Mouse (Mus musculus): Measurements from ENCODE around the gene D330020A13Rik.

The D330020A13Rik gene

DNA sequence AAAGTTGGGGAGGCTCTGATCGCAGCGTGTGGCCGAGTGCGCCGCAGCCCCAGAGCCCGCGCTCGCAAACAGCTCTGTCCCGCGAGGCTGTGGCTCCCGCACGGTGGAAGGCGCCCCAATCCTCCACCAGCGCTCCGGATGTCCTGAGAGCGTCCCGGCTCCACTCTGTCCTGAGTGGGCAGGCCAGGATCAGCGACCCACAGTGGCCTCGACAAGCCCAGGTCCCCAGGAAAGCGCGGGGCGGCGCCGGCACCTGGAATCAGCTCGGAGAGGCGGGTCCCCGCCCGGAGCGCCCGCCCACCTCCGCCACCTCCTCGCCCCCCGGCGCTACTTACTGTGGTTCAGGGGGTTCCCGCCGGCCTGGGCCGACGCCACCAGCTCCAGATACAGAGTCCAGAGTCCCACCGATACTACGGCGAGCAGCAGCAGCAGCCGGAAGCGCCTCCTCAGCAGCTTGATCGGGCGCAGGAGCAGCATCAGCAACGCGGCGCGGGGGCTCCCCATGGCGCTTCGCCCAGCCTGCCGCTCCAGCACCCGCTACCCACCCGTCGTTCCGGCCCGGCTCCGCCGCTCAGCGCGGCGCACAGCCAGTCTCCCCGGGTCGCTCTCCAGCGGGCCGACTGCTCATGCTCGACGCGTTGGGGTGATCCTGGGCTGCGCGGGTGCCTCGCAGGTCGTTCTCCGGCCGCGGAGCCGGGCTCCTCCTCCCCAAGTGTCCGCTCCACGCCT is at the start of gene D330020A13Rik, which contains the start of gene B4galnt3:
D330020A13Rik (plus strand) TSS at position 309 of the 729 bp plus-strand sequence.
B4galnt3 (minus strand) TSS at position 504 of the 729 bp plus-strand sequence.
- DNase-seq (ENCODE audit: extremely low read depth, low read depth), result no peak

- no peak for DNase-seq (ENCODE audit: extremely low read depth, low read depth)
Observed at GRCm38 (mm10) chr6:120246676-120247075, 47.5 kb upstream of the D330020A13Rik start.

DNA sequence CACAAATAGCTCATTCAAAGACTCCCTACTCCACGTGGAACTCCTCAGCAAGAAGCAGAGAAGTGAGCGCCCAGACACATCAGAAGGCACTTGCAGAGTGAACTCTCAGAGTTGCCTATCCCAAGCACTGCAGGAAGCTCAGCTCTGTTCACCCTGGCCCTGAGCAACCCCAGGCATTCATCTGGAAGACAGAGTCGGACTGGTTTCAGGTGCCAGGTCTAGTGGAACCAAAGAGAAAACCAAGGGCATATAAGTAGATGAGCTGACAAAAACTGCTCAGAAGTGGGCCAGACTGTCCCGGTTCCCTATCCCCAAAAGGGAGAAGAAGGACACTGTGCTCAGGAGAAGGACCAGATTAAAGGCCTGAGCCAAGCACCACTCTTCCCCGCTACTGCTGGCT is 44.3 kb upstream of the D330020A13Rik start:
- DNase-seq (ENCODE audit: extremely low read depth, low read depth), result no peak

GRCm38 (mm10) chr6:120251010-120251409 is 43.2 kb upstream of the D330020A13Rik start:
- no peak for DNase-seq (ENCODE audit: extremely low read depth, low read depth)

DNA sequence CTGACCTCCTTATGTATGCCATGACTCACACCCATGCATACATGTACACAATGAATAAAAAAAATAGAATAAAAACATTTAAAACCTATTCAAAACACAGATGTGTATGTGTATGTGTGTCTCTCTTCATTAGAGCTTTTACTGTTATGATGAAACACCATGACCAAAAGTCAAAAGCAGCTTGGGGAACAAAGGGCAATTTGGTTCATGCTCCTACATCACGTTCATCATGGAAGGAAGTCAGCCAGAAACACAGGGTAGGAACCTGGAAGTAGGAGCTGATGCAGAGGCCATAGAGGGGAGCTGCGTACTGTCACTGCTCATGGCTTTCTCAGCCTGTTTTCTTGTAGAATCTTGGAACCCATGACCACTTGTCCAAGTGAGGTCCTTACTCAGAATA is 41.4 kb upstream of the D330020A13Rik start:
- no peak for DNase-seq (ENCODE audit: extremely low read depth, low read depth)

- DNase-seq (ENCODE audit: extremely low read depth, low read depth), result no peak
Observed at GRCm38 (mm10) chr6:120254640-120255039, 39.5 kb upstream of the D330020A13Rik start.

GRCm38 (mm10) chr6:120255144-120255543 is 39.0 kb upstream of the D330020A13Rik start:
- no peak for DNase-seq (ENCODE audit: extremely low read depth, low read depth)

GRCm38 (mm10) chr6:120255701-120256100 is 38.5 kb upstream of the D330020A13Rik start:
- no peak for DNase-seq (ENCODE audit: extremely low read depth, low read depth)

DNA sequence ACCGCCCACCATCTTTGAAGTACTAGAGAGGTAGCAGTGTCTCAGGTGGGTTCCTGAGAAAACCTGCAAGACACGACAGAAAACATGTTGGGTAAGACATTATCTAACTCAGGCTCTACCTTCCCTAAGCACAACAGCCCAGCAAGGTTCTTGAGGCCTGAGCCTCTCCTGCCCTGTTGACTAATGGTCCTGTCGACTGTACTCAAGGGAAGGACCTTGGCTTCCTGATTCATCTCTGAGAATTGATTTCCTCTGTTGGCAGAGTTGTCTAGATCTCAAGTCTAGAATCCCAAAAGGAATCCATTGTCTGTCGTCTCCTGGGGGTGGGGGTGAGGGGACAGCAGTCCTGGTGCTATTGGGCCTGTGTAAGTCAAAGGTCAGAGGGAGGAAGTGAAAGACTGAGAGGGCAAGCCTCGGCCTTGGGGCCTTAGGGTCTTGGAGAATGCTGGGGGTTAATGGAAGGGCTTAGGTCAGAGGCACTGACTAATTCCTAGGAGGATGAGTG is 37.7 kb upstream of the D330020A13Rik start:
- no peak for DNase-seq (ENCODE audit: extremely low read depth, low read depth)

DNA sequence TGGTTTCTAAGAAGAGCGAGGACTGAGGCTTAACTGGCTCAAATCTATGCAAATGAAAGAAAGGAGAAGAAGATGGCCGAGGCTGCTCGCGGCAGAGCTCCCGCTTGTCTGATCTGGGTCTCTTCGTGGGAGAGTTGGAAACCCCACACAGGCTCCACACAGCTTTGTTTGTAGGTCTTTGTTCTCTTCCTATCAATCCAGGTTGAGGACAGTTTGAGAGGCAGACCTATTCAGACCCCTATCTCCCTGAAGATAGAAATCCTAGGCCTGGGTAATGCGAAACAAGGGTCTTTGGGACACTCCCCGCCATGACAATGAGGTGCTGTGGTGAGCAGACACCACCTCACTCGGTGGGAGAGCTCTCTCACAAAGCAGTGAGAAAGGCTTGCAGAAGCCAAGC is 34.7 kb upstream of the D330020A13Rik start:
- no peak for DNase-seq (ENCODE audit: extremely low read depth, low read depth)

- DNase-seq (ENCODE audit: extremely low read depth, low read depth), result no peak
Observed at GRCm38 (mm10) chr6:120262886-120263531, 31.2 kb upstream of the D330020A13Rik start.

- DNase-seq (ENCODE audit: extremely low read depth, low read depth), result no peak
Observed at GRCm38 (mm10) chr6:120263608-120264007, 30.6 kb upstream of the D330020A13Rik start.

- no peak for DNase-seq (ENCODE audit: extremely low read depth, low read depth)
Observed at GRCm38 (mm10) chr6:120264151-120264550, 30.0 kb upstream of the D330020A13Rik start.

DNA sequence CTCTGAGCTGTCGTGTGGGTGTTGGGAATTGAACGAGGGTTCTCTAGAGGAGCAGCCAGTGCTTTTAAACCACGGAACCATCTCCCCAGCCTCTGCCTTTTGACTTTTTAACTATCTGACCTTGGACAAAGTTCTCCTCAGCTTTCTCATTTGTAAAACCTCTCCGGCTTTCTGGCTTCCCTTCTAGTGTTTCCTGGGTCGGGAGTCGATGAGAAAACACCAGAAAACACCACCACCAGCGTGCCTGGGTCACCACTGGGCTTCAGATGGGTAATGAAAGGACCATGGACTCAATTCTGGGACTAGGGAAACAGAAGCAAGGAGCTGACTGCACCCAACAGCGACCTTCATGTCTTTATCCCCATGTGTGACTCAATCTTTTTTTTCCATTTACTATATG is 20.0 kb upstream of the D330020A13Rik start:
- no peak for DNase-seq (ENCODE audit: extremely low read depth, low read depth)

DNA sequence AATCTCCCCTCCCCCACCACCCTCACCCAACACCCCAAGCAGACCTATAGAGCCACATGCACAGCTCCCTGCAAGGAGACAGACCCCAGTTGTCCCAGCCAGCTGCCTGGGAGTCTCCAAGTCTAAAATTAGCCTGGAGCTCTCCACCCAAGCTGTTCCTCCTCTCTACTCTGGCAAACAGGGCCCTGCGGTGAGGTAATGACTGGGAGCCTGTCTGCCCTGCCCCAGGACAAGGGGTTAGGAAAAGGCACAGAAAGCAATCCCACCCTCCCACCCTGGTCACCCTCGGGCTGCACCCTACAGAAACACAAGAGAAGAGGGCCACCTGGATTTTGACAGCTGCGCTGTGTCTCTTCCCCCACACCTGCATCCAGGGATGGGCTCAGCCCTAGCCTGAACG is 19.3 kb upstream of the D330020A13Rik start:
- DNase-seq (ENCODE audit: extremely low read depth, low read depth), result no peak

GRCm38 (mm10) chr6:120275301-120275700 is 18.9 kb upstream of the D330020A13Rik start:
- no peak for DNase-seq (ENCODE audit: extremely low read depth, low read depth)

DNA sequence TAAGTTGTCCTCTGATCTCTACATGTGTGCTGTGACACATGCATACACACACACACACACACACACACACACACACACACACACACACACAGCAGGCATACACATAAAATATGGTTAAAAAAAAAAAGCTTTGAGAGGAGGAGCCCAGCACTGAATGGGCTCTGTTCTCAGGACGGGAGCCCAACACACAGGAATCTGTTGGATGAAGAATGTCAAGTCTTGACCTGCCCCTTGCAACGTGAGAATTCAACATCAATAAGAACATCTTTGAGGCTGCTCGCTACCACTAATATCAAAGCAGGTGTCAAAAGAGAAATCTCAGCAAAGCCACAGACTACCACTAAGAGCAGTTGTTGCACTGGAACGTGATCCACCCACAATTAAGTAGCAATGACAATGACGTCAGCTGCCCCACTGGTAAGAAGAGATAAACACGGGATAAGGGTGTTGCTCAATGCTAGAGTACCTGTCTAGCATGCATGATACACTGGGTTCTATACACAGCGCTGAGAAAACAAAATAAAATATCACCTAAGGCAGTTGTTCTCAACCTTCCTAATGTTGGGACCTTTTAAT is 17.2 kb upstream of the D330020A13Rik start:
- no peak for DNase-seq (ENCODE audit: extremely low read depth, low read depth)

DNA sequence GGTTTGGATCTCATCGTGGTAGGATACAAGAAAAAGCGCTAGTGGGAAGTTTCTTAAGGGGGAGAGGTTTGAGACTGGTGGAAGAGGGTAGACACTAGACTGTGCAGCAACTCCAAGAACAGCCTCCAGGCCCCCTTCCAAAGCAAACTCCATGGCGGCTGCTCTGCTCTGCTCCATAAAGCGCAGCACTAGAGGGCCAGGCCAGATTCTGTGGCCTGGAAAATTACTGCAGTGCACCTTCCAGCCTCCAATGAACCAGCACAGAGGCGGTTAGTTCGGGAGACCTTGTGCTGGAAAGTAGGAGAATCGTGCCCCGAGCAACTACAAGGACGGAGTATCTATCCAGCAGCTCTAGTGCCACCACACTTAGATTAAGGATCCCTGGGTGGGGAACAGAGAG is 6.9 kb upstream of the D330020A13Rik start:
- DNase-seq (ENCODE audit: extremely low read depth, low read depth), result no peak

DNA sequence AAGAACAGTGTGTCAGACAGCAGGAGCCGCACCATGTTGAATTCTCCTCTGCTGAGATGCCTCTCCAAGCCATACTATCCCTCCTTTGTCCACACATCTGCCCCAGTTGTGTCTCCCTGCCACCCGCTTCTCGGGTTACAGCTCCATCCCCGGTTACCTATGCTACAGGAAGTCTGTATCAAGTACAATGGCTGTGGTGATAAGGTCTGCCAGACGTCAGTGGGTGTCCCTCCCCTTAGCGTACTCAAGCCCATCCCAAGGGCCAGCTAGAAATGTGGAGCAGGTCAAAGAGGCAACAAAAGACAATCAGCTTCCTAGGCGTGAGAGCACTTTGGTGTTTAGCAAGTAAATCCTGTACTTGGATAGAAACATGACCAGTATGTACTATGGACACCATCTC is 5.6 kb upstream of the D330020A13Rik start:
- DNase-seq (ENCODE audit: extremely low read depth, low read depth), result no peak

DNA sequence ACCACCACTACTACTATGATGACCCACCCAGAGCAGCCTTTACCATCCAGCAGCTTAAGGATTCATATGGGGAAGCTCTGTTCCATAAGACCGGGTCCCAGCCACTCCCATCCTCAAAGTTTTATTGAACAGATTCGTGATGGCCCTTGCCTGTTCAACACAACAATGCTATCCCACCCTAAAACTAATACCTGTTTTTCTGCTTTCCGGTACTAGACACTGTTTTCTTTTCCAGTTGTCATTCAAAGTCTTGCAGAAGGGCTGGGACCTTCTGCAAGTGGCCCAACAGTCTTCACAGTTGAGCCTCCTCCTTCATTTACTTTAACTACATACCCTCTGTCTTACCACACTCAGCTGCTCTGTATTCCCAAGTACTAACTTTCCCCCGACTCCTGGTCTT is 4.7 kb upstream of the D330020A13Rik start:
- DNase-seq (ENCODE audit: extremely low read depth, low read depth), result no peak

GRCm38 (mm10) chr6:120291396-120292009 is 2.7 kb upstream of the D330020A13Rik start:
- no peak for DNase-seq (ENCODE audit: extremely low read depth, low read depth)

GRCm38 (mm10) chr6:120294785-120295133 is 595 bp downstream of the D330020A13Rik start:
- DNase-seq (ENCODE audit: extremely low read depth, low read depth), result no peak
